Mouse (Mus musculus) cortical plate, adult 2 months (tissue): ENCODE data around the gene Itga9.

ENCODE experiments used
- CTCF ChIP-seq: fragments of 200-500 bp; IDR thresholded peaks from 2 replicates; pipeline ENCODE4 v1.5.1; 2011; ENCODE audit warnings: mild to moderate bottlenecking, control low read depth, low read length; ENCODE audit not compliant: insufficient read depth; ENCODE audit errors: extremely low read depth
- POLR2A ChIP-seq: fragments of 200-500 bp; IDR thresholded peaks from 2 replicates; pipeline ENCODE4 v1.6.1; 2011; ENCODE audit warnings: mild to moderate bottlenecking, low read length, control low read depth; ENCODE audit not compliant: insufficient read depth; ENCODE audit errors: extremely low read depth

DNA sequence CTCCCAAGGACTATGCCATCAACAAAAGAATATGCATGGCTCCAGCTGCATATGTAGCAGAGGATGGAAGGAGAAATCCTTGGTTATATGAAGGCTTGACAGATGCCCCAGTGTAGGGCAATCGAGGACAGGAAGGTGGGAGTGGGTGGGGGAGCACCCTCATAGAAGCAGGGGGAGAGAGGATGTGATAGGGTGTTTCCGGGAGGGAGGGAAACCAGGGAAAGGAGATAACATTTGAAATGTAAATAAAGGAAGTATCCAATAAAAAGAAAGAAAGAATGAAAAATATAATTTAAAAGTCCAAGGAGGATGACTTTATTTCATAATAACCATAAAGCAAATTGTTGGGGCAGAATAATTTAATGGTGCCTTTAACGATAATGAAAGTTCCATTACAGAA is 307.1 kb downstream of the Itga9 start:
- TF ChIP-seq CTCF: no peak
- TF ChIP-seq POLR2A: no peak
